Mouse (Mus musculus) layer of hippocampus, adult 18-20 months (tissue): ENCODE results near the gene Pigp. TPM values are rescaled to one million over a fixed set of nuclear protein-coding genes. Genes with fewer than 3 reads are reported as not detected.
A peak's percentile ranks its signal among the peaks of the same experiment; 100 is the strongest.

Experiments used
- DNase-seq, 2 experiments: peaks; one replicate each; pipeline ENCODE4 v3.0.0; 2022; ENCODE audit warnings: low spot score in 2 of 2
- long read RNA-seq: library from polyadenylated mRNA; stranded (forward); transcript quantifications from one replicate; pipeline ENCODE4 v2.0.0, GENCODE M21; 2021
- total RNA-seq, 2 experiments: library from RNA; stranded (reverse); gene quantifications; 2 replicates each; pipeline ENCODE4 v1.2.3; 2021

The Pigp gene
- total RNA-seq, result 10 to 100 TPM; 35.5 to 40.7 TPM
- long read RNA-seq, transcript Pigp-202 (5 exons, 745 nt), result major isoform, 9 of 21 reads
- long read RNA-seq, transcript Pigp-203 (5 exons, 966 nt), result minor isoform, 7 of 21 reads
- long read RNA-seq, partial matches to known transcripts, result 0 of 21 reads
- long read RNA-seq, other reads (novel, unspliced or antisense), result 1 of 21 reads

DNA sequence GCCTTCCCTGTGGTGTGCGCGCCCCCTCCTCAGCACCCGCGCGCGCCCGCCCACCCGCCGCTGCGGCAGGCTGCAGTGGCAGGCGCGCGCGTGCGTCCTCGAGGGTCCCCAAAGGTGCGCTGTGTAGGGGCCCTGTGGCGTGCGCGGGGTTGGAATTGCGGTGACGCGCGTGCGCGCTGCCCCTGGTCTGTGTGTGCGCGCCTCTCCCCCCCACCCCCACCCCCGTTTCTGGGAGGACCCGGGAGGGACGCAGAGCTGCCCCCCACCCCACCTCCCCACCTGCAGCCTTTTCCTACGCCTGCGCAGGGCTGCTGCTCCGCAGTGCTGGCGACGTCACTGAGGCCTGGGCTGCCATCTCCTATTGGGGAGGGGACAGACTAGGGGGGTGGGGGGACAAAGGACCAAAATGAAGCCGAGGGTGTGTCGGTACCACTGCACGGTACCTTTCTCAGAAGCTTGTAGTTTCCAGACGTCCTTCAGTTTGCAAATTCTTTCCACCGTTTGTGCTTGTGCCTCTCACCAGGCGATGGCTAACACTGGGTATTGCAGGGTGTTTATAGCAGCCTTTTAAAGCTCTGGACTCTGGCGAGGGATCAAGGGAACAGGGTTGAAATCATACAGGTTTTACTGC lies at the start of gene Pigp:
TSS of gene Pigp (minus strand) at position 542 of the 631 bp plus-strand sequence.
- DNase-seq, result peak; percentile 64 to 75

GRCm38 (mm10) chr16:94420498-94420897 lies 48.9 kb upstream of the Pigp start:
- no peak for DNase-seq

DNA sequence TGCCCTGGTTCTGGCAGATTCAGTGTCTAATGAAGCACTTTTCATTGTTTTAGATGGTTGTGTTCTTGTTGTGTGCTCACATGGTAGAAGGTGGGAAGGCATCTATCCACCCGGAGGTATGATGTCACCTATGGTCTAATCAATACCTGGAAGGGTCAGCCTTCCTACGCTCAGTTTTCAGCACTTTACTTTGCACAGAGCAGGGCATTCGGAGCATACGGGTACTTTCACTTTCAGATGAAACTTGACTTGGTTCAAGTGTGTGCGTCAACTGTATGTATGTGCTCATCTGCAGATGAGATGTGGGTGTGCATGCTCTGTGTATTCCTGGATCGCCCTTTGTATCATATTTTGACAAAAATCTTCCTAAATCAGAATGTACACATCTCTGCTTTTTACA lies 42.5 kb upstream of the Pigp start:
- no peak for DNase-seq

DNA sequence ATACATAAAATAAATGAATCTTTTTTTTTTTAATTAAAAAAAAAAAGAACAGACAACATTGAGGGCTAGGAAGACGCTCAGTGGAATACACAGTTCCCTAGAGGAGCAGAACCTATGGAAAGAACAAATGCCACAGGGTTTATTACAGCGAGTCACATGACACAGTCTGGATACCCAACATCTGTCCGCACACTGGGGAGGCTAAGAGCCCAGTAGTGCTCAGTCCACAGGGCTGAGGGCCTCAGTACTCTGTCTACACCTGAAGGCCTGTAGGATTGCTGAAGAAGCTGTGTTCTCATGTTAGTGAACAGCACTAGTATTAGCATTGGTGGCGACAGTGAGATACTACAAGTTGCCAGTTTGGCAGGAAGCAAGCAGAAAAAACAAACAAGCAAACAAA lies 41.1 kb upstream of the Pigp start:
- no peak for DNase-seq

GRCm38 (mm10) chr16:94412198-94412597 lies 40.6 kb upstream of the Pigp start:
- no peak for DNase-seq

GRCm38 (mm10) chr16:94411287-94411686 lies 39.6 kb upstream of the Pigp start:
- DNase-seq, result peak in 1 of 2 experiments; percentile 51

- no peak for DNase-seq
Measured at GRCm38 (mm10) chr16:94402185-94402584, 30.5 kb upstream of the Pigp start.

GRCm38 (mm10) chr16:94401636-94402035 lies 30.0 kb upstream of the Pigp start:
- DNase-seq, result no peak

- DNase-seq, result no peak
Measured at GRCm38 (mm10) chr16:94399141-94399540, 27.5 kb upstream of the Pigp start.

DNA sequence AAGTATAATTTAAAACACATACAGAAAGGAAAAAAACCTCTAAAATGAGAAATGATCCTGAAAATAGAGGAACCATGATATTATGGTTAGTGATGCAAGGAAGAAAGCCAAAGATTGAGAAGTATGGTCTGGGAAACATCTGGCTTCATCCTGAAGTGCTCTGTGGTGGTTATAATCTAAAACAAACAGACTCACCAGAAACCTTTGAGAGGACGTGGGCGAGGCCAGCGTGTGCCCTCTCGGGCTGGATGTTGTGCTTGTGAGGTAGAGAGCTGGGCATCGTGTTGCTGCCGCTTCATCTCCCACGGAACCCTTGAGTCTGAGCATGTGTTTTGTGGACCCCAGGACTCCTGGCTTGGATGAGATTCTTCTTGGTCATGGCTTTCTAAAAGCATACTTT lies 25.0 kb upstream of the Pigp start:
- no peak for DNase-seq

- no peak for DNase-seq
Measured at GRCm38 (mm10) chr16:94395051-94395450, 23.4 kb upstream of the Pigp start.

GRCm38 (mm10) chr16:94392299-94392698 lies 20.7 kb upstream of the Pigp start:
- DNase-seq, result no peak

GRCm38 (mm10) chr16:94387690-94388089 lies 16.0 kb upstream of the Pigp start:
- no peak for DNase-seq

GRCm38 (mm10) chr16:94383277-94383676 lies 11.6 kb upstream of the Pigp start:
- no peak for DNase-seq

DNA sequence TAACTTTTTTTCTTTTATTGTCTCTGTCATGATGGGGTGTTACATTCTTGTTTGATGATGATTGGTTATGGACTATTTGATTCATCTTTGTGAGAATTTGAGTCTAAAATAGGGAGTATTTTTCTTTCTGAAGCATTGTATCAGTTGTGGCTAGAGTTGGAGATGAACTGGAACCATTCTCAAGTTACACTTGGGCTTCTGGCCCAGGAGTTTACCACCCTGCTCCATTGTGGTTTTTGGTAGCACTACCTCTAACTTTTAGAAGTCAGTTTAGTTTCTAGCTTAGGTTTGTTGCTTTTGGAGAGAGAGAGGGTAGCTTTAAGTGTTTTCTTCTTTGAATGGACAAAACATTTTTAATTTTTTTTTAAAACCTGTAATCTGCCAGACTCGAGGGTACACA lies 7.7 kb upstream of the Pigp start:
- no peak for DNase-seq

- no peak for DNase-seq
Measured at GRCm38 (mm10) chr16:94370915-94371300, 734 bp downstream of the Pigp start.

GRCm38 (mm10) chr16:94370173-94370914 lies 1.3 kb downstream of the Pigp start, which contains the start of gene Ttc3:
Ttc3 (plus strand) TSS chr16:94370618.
- peak; percentile 95 to 96 for DNase-seq

- DNase-seq, result no peak
Measured at GRCm38 (mm10) chr16:94369596-94370172, 2.0 kb downstream of the Pigp start.

GRCm38 (mm10) chr16:94365435-94365834 lies 6.2 kb downstream of the Pigp start:
- no peak for DNase-seq

- no peak for DNase-seq
Measured at GRCm38 (mm10) chr16:94363814-94364213, 7.8 kb downstream of the Pigp start.

- DNase-seq, result peak; percentile 81 to 84
Measured at GRCm38 (mm10) chr16:94362174-94362873, 9.3 kb downstream of the Pigp start.
